Mouse (Mus musculus): Measurements from ENCODE around the gene Cxcr4. TPM values are rescaled to one million over a fixed set of nuclear protein-coding genes. Genes with fewer than 3 reads are reported as not detected.

Gene Cxcr4
- polyA plus RNA-seq, 1 experiment: 1.4 TPM

GRCm38 (mm10) chr1:128617654-128618310 lies 25.7 kb upstream of the Cxcr4 start:
- TF ChIP-seq GATA1 (IDR thresholded peaks at IDR 0.05; ENCODE audit: borderline replicate concordance, low read length) (no peak), FLI1 (IDR thresholded peaks at IDR 0.05; ENCODE audit: low read length) (no peak)
- peaks cover 35% of the 10 kb centered on the region for H3K4me1 ChIP-seq
- no peaks in the 10 kb centered on the region for H3K36me3 ChIP-seq (replicated peaks; ENCODE audit: low read length)
- no peak overlapping the region for H3K4me3 ChIP-seq (replicated peaks)
- H3K27me3 ChIP-seq (replicated peaks): no peaks in the 10 kb centered on the region
- no peaks in the 10 kb centered on the region for H3K9me3 ChIP-seq

DNA sequence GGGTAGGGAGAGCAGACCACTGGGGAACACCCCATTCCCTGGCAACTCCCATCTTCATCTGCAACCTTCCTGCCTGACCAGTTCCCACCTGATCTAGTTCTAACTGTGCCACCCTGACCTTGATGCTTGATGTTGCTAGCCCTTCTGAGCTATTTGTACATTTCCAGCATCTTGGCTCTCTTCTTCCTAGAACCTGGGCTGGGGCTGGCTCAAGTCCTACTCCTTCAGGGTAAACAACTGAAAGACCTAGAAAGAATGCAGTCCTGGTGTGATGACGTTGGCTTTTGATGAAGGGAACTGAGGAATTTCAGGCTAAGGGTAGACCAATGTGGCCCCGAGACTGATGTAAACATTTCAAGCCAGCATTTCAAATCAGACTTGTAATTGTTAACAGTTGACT lies 24.5 kb upstream of the Cxcr4 start:
- Histone ChIP-seq H3K4me1 (peaks cover 38% of the 10 kb centered on the region), H3K9me3 (no peaks in the 10 kb centered on the region), H3K27me3 (replicated peaks) (no peaks in the 10 kb centered on the region), H3K36me3 (replicated peaks; ENCODE audit: low read length) (no peaks in the 10 kb centered on the region), H3K4me3 (replicated peaks) (no peak overlapping the region)
- TF ChIP-seq GATA1 (IDR thresholded peaks at IDR 0.05; ENCODE audit: borderline replicate concordance, low read length) (no peak), FLI1 (IDR thresholded peaks at IDR 0.05; ENCODE audit: low read length) (no peak)

DNA sequence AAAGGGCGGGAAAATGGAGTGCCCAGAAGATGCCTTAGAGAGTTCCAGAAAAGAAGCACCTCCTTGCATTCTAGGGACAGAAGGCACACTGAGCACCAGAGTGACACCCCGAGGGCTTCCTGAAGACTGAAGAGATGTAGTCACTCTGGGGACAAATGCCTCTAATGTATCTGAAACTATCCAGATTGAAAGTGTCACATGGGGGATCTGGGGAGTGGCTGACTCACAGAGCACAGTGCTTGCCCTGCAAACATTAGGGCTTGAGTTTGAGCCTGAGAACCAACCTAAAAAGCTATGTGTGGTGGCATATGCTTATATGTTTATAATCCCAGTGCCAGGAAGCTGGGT lies 23.3 kb upstream of the Cxcr4 start:
- TF ChIP-seq FLI1 (IDR thresholded peaks at IDR 0.05; ENCODE audit: low read length): no peak
- no peak for TF ChIP-seq GATA1 (IDR thresholded peaks at IDR 0.05; ENCODE audit: borderline replicate concordance, low read length)
- H3K27me3 ChIP-seq (replicated peaks): no peaks in the 10 kb centered on the region
- H3K36me3 ChIP-seq (replicated peaks; ENCODE audit: low read length): no peaks in the 10 kb centered on the region
- H3K4me1 ChIP-seq: peaks cover 38% of the 10 kb centered on the region
- no peak overlapping the region for H3K4me3 ChIP-seq (replicated peaks)
- no peaks in the 10 kb centered on the region for H3K9me3 ChIP-seq

- Histone ChIP-seq H3K4me3 (replicated peaks) (peak overlapping the region; percentile 57), H3K9me3 (no peaks in the 10 kb centered on the region), H3K4me1 (peaks cover 38% of the 10 kb centered on the region), H3K27me3 (replicated peaks) (no peaks in the 10 kb centered on the region), H3K36me3 (replicated peaks; ENCODE audit: low read length) (no peaks in the 10 kb centered on the region)
- TF ChIP-seq GATA1 (IDR thresholded peaks at IDR 0.05; ENCODE audit: borderline replicate concordance, low read length) (no peak), FLI1 (IDR thresholded peaks at IDR 0.05; ENCODE audit: low read length) (no peak)
Measured at GRCm38 (mm10) chr1:128614653-128615458, 22.8 kb upstream of the Cxcr4 start.

GRCm38 (mm10) chr1:128608119-128608518 lies 16.0 kb upstream of the Cxcr4 start:
- no peaks in the 10 kb centered on the region for H3K36me3 ChIP-seq (replicated peaks; ENCODE audit: low read length)
- TF ChIP-seq GATA1 (IDR thresholded peaks at IDR 0.05; ENCODE audit: borderline replicate concordance, low read length) (no peak), FLI1 (IDR thresholded peaks at IDR 0.05; ENCODE audit: low read length) (no peak)
- peaks cover 14% of the 10 kb centered on the region for H3K4me1 ChIP-seq
- H3K9me3 ChIP-seq: no peaks in the 10 kb centered on the region
- H3K4me3 ChIP-seq (replicated peaks): no peak overlapping the region
- H3K27me3 ChIP-seq (replicated peaks): peaks cover 26% of the 10 kb centered on the region

DNA sequence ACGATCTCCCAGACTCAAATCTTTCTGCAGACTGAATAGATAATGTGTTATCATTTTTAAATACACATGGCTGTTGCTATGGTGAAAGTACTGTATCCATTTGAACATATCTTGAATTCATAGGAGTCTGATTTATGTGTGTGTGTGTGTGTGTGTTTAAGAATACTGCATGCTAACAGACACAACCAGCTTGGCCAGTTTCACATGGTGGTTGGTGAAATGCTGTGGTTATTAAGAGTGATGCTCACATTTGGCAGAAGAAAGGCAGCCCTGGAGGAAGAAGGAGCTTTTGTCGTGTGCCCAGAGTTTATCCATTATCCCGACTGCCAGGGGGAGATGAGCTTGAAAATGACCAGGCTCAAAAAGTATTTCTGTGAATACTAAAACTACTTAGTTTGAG lies 15.3 kb upstream of the Cxcr4 start:
- H3K4me1 ChIP-seq: peaks cover 7% of the 10 kb centered on the region; the same call in 1 of the 2 replicates
- TF ChIP-seq FLI1 (IDR thresholded peaks at IDR 0.05; ENCODE audit: low read length) (no peak), GATA1 (IDR thresholded peaks at IDR 0.05; ENCODE audit: borderline replicate concordance, low read length) (no peak)

GRCm38 (mm10) chr1:128605794-128606193 lies 13.7 kb upstream of the Cxcr4 start:
- Histone ChIP-seq H3K4me1 (peaks cover 8% of the 10 kb centered on the region), H3K4me3 (replicated peaks) (no peak overlapping the region), H3K27me3 (replicated peaks) (peaks cover 27% of the 10 kb centered on the region), H3K36me3 (replicated peaks; ENCODE audit: low read length) (no peaks in the 10 kb centered on the region), H3K9me3 (no peaks in the 10 kb centered on the region)
- TF ChIP-seq GATA1 (IDR thresholded peaks at IDR 0.05; ENCODE audit: borderline replicate concordance, low read length) (no peak), FLI1 (IDR thresholded peaks at IDR 0.05; ENCODE audit: low read length) (no peak)

More for the DNA sequence above, 15.3 kb upstream of the Cxcr4 start:
- Histone ChIP-seq H3K9me3 (no peaks in the 10 kb centered on the region), H3K27me3 (replicated peaks) (peaks cover 27% of the 10 kb centered on the region), H3K4me3 (replicated peaks) (no peak overlapping the region), H3K36me3 (replicated peaks; ENCODE audit: low read length) (no peaks in the 10 kb centered on the region)

- Histone ChIP-seq H3K27me3 (replicated peaks) (peaks cover 17% of the 10 kb centered on the region), H3K4me3 (replicated peaks) (no peak overlapping the region), H3K9me3 (no peaks in the 10 kb centered on the region), H3K4me1 (peaks cover 8% of the 10 kb centered on the region), H3K36me3 (replicated peaks; ENCODE audit: low read length) (no peaks in the 10 kb centered on the region)
- TF ChIP-seq FLI1 (IDR thresholded peaks at IDR 0.05; ENCODE audit: low read length) (no peak), GATA1 (IDR thresholded peaks at IDR 0.05; ENCODE audit: borderline replicate concordance, low read length) (no peak)
Measured at GRCm38 (mm10) chr1:128602688-128603385, 10.7 kb upstream of the Cxcr4 start.

DNA sequence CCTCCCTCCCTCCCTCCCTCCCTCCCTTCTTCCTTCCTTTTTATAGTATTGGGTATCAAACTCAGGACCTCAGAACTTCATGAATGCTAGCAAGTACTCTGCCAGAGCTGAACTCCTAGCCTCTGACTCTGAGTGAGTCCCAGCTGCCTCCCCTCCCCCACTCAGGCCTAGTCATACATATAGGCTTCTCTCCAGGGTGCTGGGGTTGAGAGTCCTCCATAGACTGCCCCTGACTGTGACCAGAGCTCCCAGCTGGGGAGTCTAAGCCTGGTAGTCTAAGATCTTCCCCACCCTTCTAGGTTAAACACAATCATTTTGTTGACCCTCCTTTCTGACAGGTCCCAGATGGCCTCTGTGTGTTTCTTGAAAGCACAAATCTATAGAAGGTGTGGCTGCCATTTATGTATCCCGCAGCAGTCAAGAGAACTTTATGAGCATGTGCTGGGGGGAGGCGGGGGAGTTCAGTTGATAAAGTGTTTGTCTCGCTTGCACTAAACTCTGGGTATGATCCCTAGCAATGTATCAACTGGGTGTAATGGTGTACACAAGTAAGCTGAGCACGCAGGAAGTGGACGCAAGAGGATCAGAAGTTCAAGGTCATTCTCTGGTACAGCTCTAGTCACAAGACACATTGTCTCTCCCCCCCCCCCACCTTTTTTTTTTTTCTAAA lies 10.1 kb upstream of the Cxcr4 start:
- Histone ChIP-seq H3K4me1 (peaks cover 8% of the 10 kb centered on the region), H3K9me3 (no peaks in the 10 kb centered on the region), H3K27me3 (replicated peaks) (peaks cover 17% of the 10 kb centered on the region), H3K36me3 (replicated peaks; ENCODE audit: low read length) (no peaks in the 10 kb centered on the region), H3K4me3 (replicated peaks) (no peak overlapping the region)
- TF ChIP-seq GATA1 (IDR thresholded peaks at IDR 0.05; ENCODE audit: borderline replicate concordance, low read length) (no peak), FLI1 (IDR thresholded peaks at IDR 0.05; ENCODE audit: low read length) (no peak)

Data from megakaryocyte, embryonic 14.5 days (primary cell).